Comparison of ENCODE assay signal across 14 mouse cellular contexts in the genomic region with DNA sequence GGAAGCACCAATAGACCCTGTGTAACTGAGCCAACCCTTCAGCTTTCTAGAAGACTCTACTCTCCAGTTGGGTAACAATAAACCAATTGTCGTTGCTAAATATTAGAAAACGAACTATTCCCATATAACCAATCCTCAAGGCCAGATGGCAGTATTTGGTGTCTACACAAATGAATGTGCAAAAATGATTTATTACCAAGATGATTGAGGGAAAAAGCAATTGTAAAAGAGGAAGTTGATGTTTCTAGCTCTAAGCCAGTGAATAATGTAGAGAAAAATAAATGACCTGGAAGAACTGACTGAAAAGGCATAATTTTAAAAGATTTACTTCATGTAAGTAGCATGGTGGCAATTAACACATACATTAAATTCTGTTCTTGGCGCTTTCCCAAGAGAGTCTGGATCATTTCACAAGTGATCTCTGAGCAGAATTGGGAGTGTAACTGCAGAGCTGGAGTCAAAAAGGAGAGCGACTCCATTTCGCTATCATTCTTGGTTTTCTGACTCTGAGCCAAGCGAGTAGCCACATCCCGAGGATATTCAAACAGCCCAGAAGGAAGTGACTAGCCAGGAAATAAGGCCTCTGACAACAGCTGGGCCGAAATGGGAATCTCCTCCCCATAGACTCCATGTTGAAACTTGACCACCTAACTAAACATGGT. TPM values are rescaled to one million over a fixed set of nuclear protein-coding genes. Genes with fewer than 3 reads are reported as not detected.
"Had no signal": no experiment of that assay in that cellular context is flagged by ENCODE, and none has a peak within 500 bp of the region (broad histone marks: within the 10 kb centered on the region; RNA-seq: fewer than 3 reads in every experiment).

No protein-coding gene starts in this region.

- H3K4me3 ChIP-seq: limb, embryonic 15.5 days; liver, embryonic 13.5 days; midbrain, embryonic 10.5 days; myocyte; neural tube, embryonic 15.5 days had no signal

- H3K27ac ChIP-seq: limb, embryonic 15.5 days; liver, embryonic 13.5 days; midbrain, embryonic 10.5 days; neural tube, embryonic 15.5 days had no signal

- H3K9ac ChIP-seq: limb, embryonic 15.5 days; liver, embryonic 13.5 days; liver, postnatal 0 days; neural tube, embryonic 15.5 days had no signal

- ATAC-seq: liver, postnatal 0 days had no signal

- H3K4me2 ChIP-seq: limb, embryonic 15.5 days; liver, embryonic 13.5 days; neural tube, embryonic 15.5 days had no signal

- H3K27me3 ChIP-seq: limb, embryonic 15.5 days; liver, embryonic 13.5 days; neural tube, embryonic 15.5 days had no signal

- H3K9me3 ChIP-seq: limb, embryonic 15.5 days; liver, embryonic 13.5 days; midbrain, embryonic 10.5 days; neural tube, embryonic 15.5 days had no signal

- H3K4me1 ChIP-seq: liver, embryonic 13.5 days had no signal

- DNase-seq: kidney, postnatal 14 days; liver, embryonic 13.5 days; liver, postnatal 0 days; lung, postnatal 36 days; midbrain, embryonic 14.5 days; right cerebral cortex, adult 18-20 months; right cerebral cortex, postnatal 25 days; thymus, postnatal 36 days had no signal

- H3K36me3 ChIP-seq: limb, embryonic 15.5 days; liver, embryonic 13.5 days; midbrain, embryonic 10.5 days; neural tube, embryonic 15.5 days had no signal

RNA-seq across cellular contexts. Expression of a gene that starts 3.7 kb away (rescaled TPM):
- polyA plus RNA-seq: large intestine, adult 2 months; thymus, postnatal 0 days had no signal
